Mouse (Mus musculus) hindbrain, embryonic 12.5 days (tissue): ENCODE measurements around the gene Qars. TPM values are rescaled to one million over a fixed set of nuclear protein-coding genes. Genes with fewer than 3 reads are reported as not detected.

Source experiments
- ATAC-seq: fragments of 200-750 bp; cut with Nextera tagmentation; 2 replicates; pipeline ENCODE4 v1.8.0; 2017; ENCODE audit warnings: moderate TSS enrichment; ENCODE audit not compliant: low FRiP score
- H3K27ac ChIP-seq: fragments of 300-500 bp; sonication (generic); 2 replicates; pipeline ENCODE4 v1.5.1; 2016; ENCODE audit warnings: mild to moderate bottlenecking
- H3K27me3 ChIP-seq: fragments of 300-500 bp; sonication (generic); 2 replicates; pipeline ENCODE4 v1.6.1; 2016; ENCODE audit warnings: mild to moderate bottlenecking
- H3K36me3 ChIP-seq: fragments of 300-500 bp; sonication (generic); 2 replicates; pipeline ENCODE4 v1.6.1; 2016; ENCODE audit warnings: mild to moderate bottlenecking
- H3K4me1 ChIP-seq: fragments of 300-500 bp; sonication (generic); 2 replicates; pipeline ENCODE4 v1.6.1; 2016
- H3K4me2 ChIP-seq: fragments of 300-500 bp; sonication (generic); replicated peaks from 2 replicates; pipeline ENCODE4 v1.6.1; 2016; ENCODE audit warnings: mild to moderate bottlenecking
- H3K4me3 ChIP-seq: fragments of 300-500 bp; sonication (generic); 2 replicates; pipeline ENCODE4 v1.5.1; 2016; ENCODE audit warnings: mild to moderate bottlenecking
- H3K9ac ChIP-seq: fragments of 300-500 bp; sonication (generic); 2 replicates; pipeline ENCODE4 v1.6.1; 2016; ENCODE audit warnings: mild to moderate bottlenecking, moderate library complexity
- H3K9me3 ChIP-seq: fragments of 300-500 bp; sonication (generic); replicated peaks from 2 replicates; pipeline ENCODE4 v1.6.1; 2016; ENCODE audit warnings: mild to moderate bottlenecking
- WGBS: fragments of 180-500 bp; shearing (Covaris S2); methylation state at CpG from one replicate; pipeline ENCODE4 v1.1.7; 2016; 5-methylcytosine and 5-hydroxymethylcytosine counted together
- polyA plus RNA-seq: library from polyadenylated mRNA; unstranded; fragments of >200 nt; fragmentation: Nextera tagmentation; extraction: Ambion mirVana; gene quantifications from 2 replicates; pipeline ENCODE4 v1.2.1, GENCODE M21; 2016

Gene Qars
- polyA plus RNA-seq, 1 experiment from 2014 or later: 94.0 TPM

GRCm38 (mm10) chr9:108516380-108517251 lies 9.1 kb downstream of the Qars start, which contains the start of gene Qrich1:
TSS of gene Qrich1 (plus strand) at chr9:108516806.
- Histone ChIP-seq H3K4me2 (peak within 1 kb of the TSS; percentile 71), H3K36me3 (peaks cover 39% of the 10 kb centered on the region), H3K4me3 (peak within 1 kb of the TSS; percentile 67), H3K27ac (peak within 1 kb of the TSS; percentile 99), H3K9me3 (no peaks in the 10 kb centered on the region), H3K27me3 (no peaks in the 10 kb centered on the region), H3K9ac (peak within 1 kb of the TSS; percentile 96), H3K4me1 (peaks cover 23% of the 10 kb centered on the region)
- peak; percentile 96 for ATAC-seq
- under 1% methylated on average over 55 of the region's 55 CpGs for WGBS

- Histone ChIP-seq H3K4me2 (peak overlapping the region; percentile 71), H3K9me3 (no peaks in the 10 kb centered on the region), H3K9ac (peak overlapping the region; percentile 96), H3K27ac (peak overlapping the region; percentile 99), H3K4me1 (peaks cover 23% of the 10 kb centered on the region), H3K36me3 (peaks cover 31% of the 10 kb centered on the region), H3K27me3 (no peaks in the 10 kb centered on the region), H3K4me3 (peak overlapping the region; percentile 67)
- WGBS: 0% methylated on average over 74 of the region's 95 CpGs
- peak; percentile 85 for ATAC-seq
Measured at GRCm38 (mm10) chr9:108517253-108517930, 9.9 kb downstream of the Qars start.

GRCm38 (mm10) chr9:108517931-108518332 lies 10.4 kb downstream of the Qars start:
- Histone ChIP-seq H3K27me3 (no peaks in the 10 kb centered on the region), H3K9ac (peak overlapping the region; percentile 96), H3K9me3 (no peaks in the 10 kb centered on the region), H3K4me3 (peak overlapping the region; percentile 67), H3K27ac (peak overlapping the region; percentile 99), H3K4me1 (peaks cover 23% of the 10 kb centered on the region), H3K4me2 (peak overlapping the region; percentile 71), H3K36me3 (peaks cover 26% of the 10 kb centered on the region)
- ATAC-seq: no peak
- 1% methylated on average over 13 of the region's 13 CpGs for WGBS

- Histone ChIP-seq H3K9me3 (no peaks in the 10 kb centered on the region), H3K27ac (no peak overlapping the region), H3K27me3 (no peaks in the 10 kb centered on the region), H3K4me1 (peaks cover 14% of the 10 kb centered on the region), H3K9ac (no peak overlapping the region), H3K4me2 (no peak overlapping the region), H3K4me3 (no peak overlapping the region), H3K36me3 (peaks cover 6% of the 10 kb centered on the region; the same call in 1 of the 2 replicates)
- ATAC-seq: no peak
- WGBS: 94% methylated on average over 2 of the region's 2 CpGs
Measured at GRCm38 (mm10) chr9:108521604-108522003, 14.1 kb downstream of the Qars start.

GRCm38 (mm10) chr9:108523341-108523740 lies 15.8 kb downstream of the Qars start:
- H3K4me3 ChIP-seq: no peak overlapping the region
- no peak for ATAC-seq
- H3K27me3 ChIP-seq: no peaks in the 10 kb centered on the region
- WGBS: 97% methylated on average over 4 of the region's 4 CpGs
- H3K9ac ChIP-seq: no peak overlapping the region
- no peaks in the 10 kb centered on the region for H3K9me3 ChIP-seq
- no peak overlapping the region for H3K4me2 ChIP-seq
- H3K36me3 ChIP-seq: peaks cover 8% of the 10 kb centered on the region; the same call in 1 of the 2 replicates
- peaks cover 14% of the 10 kb centered on the region for H3K4me1 ChIP-seq
- H3K27ac ChIP-seq: no peak overlapping the region

- no peaks in the 10 kb centered on the region for H3K9me3 ChIP-seq
- H3K9ac ChIP-seq: no peak overlapping the region
- WGBS: 88% methylated on average over 3 of the region's 3 CpGs
- peaks cover 29% of the 10 kb centered on the region for H3K36me3 ChIP-seq
- no peak overlapping the region for H3K4me3 ChIP-seq
- H3K4me2 ChIP-seq: no peak overlapping the region
- no peaks in the 10 kb centered on the region for H3K4me1 ChIP-seq
- ATAC-seq: no peak
- H3K27ac ChIP-seq: no peak overlapping the region
- H3K27me3 ChIP-seq: no peaks in the 10 kb centered on the region
Measured at GRCm38 (mm10) chr9:108525400-108525799, 17.9 kb downstream of the Qars start.

- no peaks in the 10 kb centered on the region for H3K4me1 ChIP-seq
- H3K4me3 ChIP-seq: no peak overlapping the region
- no peak overlapping the region for H3K9ac ChIP-seq
- H3K27ac ChIP-seq: no peak overlapping the region
- H3K27me3 ChIP-seq: no peaks in the 10 kb centered on the region
- H3K36me3 ChIP-seq: peaks cover 73% of the 10 kb centered on the region
- no peak overlapping the region for H3K4me2 ChIP-seq
- ATAC-seq: no peak
- no peaks in the 10 kb centered on the region for H3K9me3 ChIP-seq
- WGBS: 83% methylated on average over 1 of the region's 1 CpGs
Measured at GRCm38 (mm10) chr9:108530954-108531353, 23.4 kb downstream of the Qars start.

GRCm38 (mm10) chr9:108531496-108531895 lies 24.0 kb downstream of the Qars start:
- H3K9ac ChIP-seq: no peak overlapping the region
- no peak overlapping the region for H3K4me2 ChIP-seq
- 95% methylated on average over 1 of the region's 1 CpGs for WGBS
- no peaks in the 10 kb centered on the region for H3K4me1 ChIP-seq
- no peaks in the 10 kb centered on the region for H3K27me3 ChIP-seq
- H3K4me3 ChIP-seq: no peak overlapping the region
- peaks cover 79% of the 10 kb centered on the region for H3K36me3 ChIP-seq
- no peak for ATAC-seq
- no peaks in the 10 kb centered on the region for H3K9me3 ChIP-seq
- no peak overlapping the region for H3K27ac ChIP-seq

- ATAC-seq: no peak
- H3K4me3 ChIP-seq: no peak overlapping the region
- no peak overlapping the region for H3K4me2 ChIP-seq
- H3K27ac ChIP-seq: no peak overlapping the region
- no peaks in the 10 kb centered on the region for H3K9me3 ChIP-seq
- peaks cover 84% of the 10 kb centered on the region for H3K36me3 ChIP-seq
- H3K9ac ChIP-seq: no peak overlapping the region
- no peaks in the 10 kb centered on the region for H3K4me1 ChIP-seq
- no peaks in the 10 kb centered on the region for H3K27me3 ChIP-seq
Measured at GRCm38 (mm10) chr9:108540846-108541245, 33.3 kb downstream of the Qars start.

GRCm38 (mm10) chr9:108545986-108546385 lies 38.5 kb downstream of the Qars start:
- peaks cover 83% of the 10 kb centered on the region for H3K36me3 ChIP-seq
- H3K27ac ChIP-seq: no peak overlapping the region
- no peak overlapping the region for H3K4me3 ChIP-seq
- H3K4me2 ChIP-seq: no peak overlapping the region
- no peaks in the 10 kb centered on the region for H3K4me1 ChIP-seq
- no peaks in the 10 kb centered on the region for H3K27me3 ChIP-seq
- 95% methylated on average over 3 of the region's 3 CpGs for WGBS
- ATAC-seq: no peak
- H3K9ac ChIP-seq: no peak overlapping the region
- no peaks in the 10 kb centered on the region for H3K9me3 ChIP-seq

GRCm38 (mm10) chr9:108546875-108547274 lies 39.4 kb downstream of the Qars start:
- peaks cover 83% of the 10 kb centered on the region for H3K36me3 ChIP-seq
- no peak overlapping the region for H3K27ac ChIP-seq
- WGBS: 82% methylated on average over 1 of the region's 1 CpGs
- no peaks in the 10 kb centered on the region for H3K4me1 ChIP-seq
- no peak overlapping the region for H3K4me2 ChIP-seq
- no peak overlapping the region for H3K4me3 ChIP-seq
- no peaks in the 10 kb centered on the region for H3K27me3 ChIP-seq
- ATAC-seq: no peak
- H3K9me3 ChIP-seq: no peaks in the 10 kb centered on the region
- no peak overlapping the region for H3K9ac ChIP-seq

- no peak overlapping the region for H3K9ac ChIP-seq
- H3K4me3 ChIP-seq: no peak overlapping the region
- ATAC-seq: no peak
- H3K36me3 ChIP-seq: peaks cover 77% of the 10 kb centered on the region
- no peak overlapping the region for H3K4me2 ChIP-seq
- WGBS: 92% methylated on average over 4 of the region's 4 CpGs
- no peak overlapping the region for H3K27ac ChIP-seq
- no peaks in the 10 kb centered on the region for H3K27me3 ChIP-seq
- no peaks in the 10 kb centered on the region for H3K9me3 ChIP-seq
- peaks cover 15% of the 10 kb centered on the region for H3K4me1 ChIP-seq
Measured at GRCm38 (mm10) chr9:108559169-108559568, 51.7 kb downstream of the Qars start.
